Mouse (Mus musculus): ENCODE data around the gene Uqcc2. TPM values are rescaled to one million over a fixed set of nuclear protein-coding genes. Genes with fewer than 3 reads are reported as not detected.

Uqcc2 gene
- polyA plus RNA-seq, 1 experiment = 630 TPM

DNA sequence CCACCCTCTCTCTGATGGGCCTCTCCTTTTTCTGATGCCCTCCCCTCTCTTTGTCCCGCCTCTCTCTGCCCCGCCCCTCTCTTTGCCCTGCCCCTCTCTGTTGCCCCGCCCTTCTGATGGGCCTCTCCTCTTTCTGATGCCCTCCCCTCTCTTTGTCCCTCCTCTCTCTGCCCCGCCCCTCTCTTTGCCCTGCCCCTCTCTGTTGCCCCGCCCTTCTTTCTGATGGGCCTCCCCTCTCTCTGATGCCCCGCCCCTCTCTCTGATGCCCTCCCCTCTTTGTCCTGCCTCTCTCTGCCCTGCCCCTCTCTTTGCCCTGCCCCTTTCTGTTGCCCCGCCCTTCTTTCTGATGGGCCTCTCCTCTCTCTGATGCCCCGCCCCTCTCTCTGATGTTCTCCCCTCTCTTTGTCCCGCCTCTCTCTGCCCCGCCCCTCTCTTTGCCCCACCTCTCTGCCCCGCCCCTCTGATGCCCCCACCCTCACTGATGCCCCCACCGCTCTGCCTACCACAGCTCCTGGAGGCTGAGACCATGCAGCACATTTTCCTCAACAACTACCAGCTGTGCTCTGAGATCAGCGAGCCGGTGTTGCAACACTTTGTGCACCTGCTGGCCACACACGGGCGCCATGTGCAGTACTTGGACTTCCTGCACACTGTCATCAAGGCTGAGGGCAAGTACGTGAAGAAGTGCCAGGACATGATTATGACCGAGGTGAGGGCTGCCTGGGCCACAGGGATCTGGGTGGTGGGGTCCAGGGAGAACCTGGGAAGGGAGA, 27.8 kb downstream of the Uqcc2 start:
- no peaks in the 10 kb centered on the region for H3K79me3 ChIP-seq (ENCODE audit: low read depth)
- no peaks in the 10 kb centered on the region for H3K79me2 ChIP-seq (ENCODE audit: control insufficient read depth, insufficient read depth)
- H3K27me3 ChIP-seq (ENCODE audit: control insufficient read depth, insufficient read depth, insufficient read length) = no peaks in the 10 kb centered on the region
- H3K4me3 ChIP-seq (ENCODE audit: insufficient read depth, poor library complexity, severe bottlenecking) = no peak overlapping the region
- H3ac ChIP-seq (ENCODE audit: control insufficient read depth, insufficient read length, low read depth) = no peak overlapping the region
- no peak for TF ChIP-seq MYOD1 (IDR thresholded peaks at IDR 0.05; ENCODE audit: control insufficient read depth, insufficient read length, low read depth)
- TF ChIP-seq MAX (IDR thresholded peaks at IDR 0.05) = no peak
- TF ChIP-seq CEBPB (IDR thresholded peaks at IDR 0.05; ENCODE audit: low read depth) = peak; percentile 49
- peaks cover 31% of the 10 kb centered on the region for H3K36me3 ChIP-seq (ENCODE audit: control insufficient read depth, insufficient read depth)

DNA sequence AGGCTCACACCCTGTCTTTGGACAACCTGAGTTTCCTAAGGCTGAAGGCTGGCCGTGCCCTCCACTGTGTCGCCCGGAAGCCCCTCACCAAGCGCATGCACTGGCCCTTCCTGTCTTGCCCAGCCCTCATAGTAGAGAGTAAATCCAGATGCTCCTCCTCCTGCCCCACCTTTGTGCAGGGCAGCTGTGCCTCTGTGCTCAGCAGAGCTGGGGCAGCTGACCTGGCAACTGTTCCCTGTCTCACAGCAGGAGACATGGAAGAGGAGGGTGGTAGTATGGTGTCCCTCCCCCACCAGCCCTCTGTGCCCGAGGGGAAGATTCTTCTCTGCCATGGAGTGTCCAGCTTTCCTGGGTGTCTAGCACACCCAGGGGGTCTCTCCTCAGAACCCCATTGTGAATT, 32.0 kb downstream of the Uqcc2 start:
- no peak for TF ChIP-seq MYOD1 (IDR thresholded peaks at IDR 0.05; ENCODE audit: control insufficient read depth, insufficient read length, low read depth)
- TF ChIP-seq CEBPB (IDR thresholded peaks at IDR 0.05; ENCODE audit: low read depth) = no peak
- no peak for TF ChIP-seq CTCF (IDR thresholded peaks at IDR 0.05; ENCODE audit: control insufficient read depth, insufficient read depth, insufficient read length)
- TF ChIP-seq USF1 (IDR thresholded peaks at IDR 0.05; ENCODE audit: low read depth) = no peak
- no peak for TF ChIP-seq FOSL1 (IDR thresholded peaks at IDR 0.05; ENCODE audit: insufficient read depth, low read length, poor library complexity, severe bottlenecking)
- TF ChIP-seq MYOG (IDR thresholded peaks at IDR 0.05; ENCODE audit: control insufficient read depth, extremely low read depth, insufficient read length) = no peak
- TF ChIP-seq MAX (IDR thresholded peaks at IDR 0.05) = no peak
- Histone ChIP-seq H3K36me3 (ENCODE audit: control insufficient read depth, insufficient read depth) (peaks cover 35% of the 10 kb centered on the region), H3K79me3 (ENCODE audit: low read depth) (no peaks in the 10 kb centered on the region), H3K27me3 (ENCODE audit: control insufficient read depth, insufficient read depth, insufficient read length) (no peaks in the 10 kb centered on the region), H3K79me2 (ENCODE audit: control insufficient read depth, insufficient read depth) (no peaks in the 10 kb centered on the region), H3ac (ENCODE audit: control insufficient read depth, insufficient read length, low read depth) (no peak overlapping the region), H3K4me3 (ENCODE audit: insufficient read depth, poor library complexity, severe bottlenecking) (no peak overlapping the region)

DNA sequence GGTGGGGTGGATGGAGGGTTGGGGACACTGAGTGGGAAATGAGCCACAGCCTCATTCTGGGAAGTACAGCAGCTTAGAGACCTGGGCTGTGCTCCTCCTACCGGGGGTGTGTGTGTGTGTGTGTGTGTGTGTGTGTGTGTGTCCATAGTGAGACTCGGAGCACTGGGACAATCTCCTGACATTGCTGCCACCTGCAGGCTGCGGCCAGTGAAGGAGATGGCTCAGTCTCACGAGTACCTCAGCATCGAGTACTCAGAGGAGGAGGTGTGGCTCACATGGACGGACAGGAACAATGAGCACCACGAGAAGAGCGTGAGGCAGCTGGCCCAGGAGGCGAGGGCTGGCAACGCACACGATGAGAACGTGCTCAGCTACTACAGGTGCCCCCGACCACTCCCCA, 38.0 kb downstream of the Uqcc2 start:
- TF ChIP-seq FOSL1 (IDR thresholded peaks at IDR 0.05; ENCODE audit: insufficient read depth, low read length, poor library complexity, severe bottlenecking) (no peak), MAX (IDR thresholded peaks at IDR 0.05) (no peak), CEBPB (IDR thresholded peaks at IDR 0.05; ENCODE audit: low read depth) (no peak), MYOG (IDR thresholded peaks at IDR 0.05; ENCODE audit: control insufficient read depth, extremely low read depth, insufficient read length) (no peak), CTCF (IDR thresholded peaks at IDR 0.05; ENCODE audit: control insufficient read depth, insufficient read depth, insufficient read length) (no peak), USF1 (IDR thresholded peaks at IDR 0.05; ENCODE audit: low read depth) (no peak)
- Histone ChIP-seq H3K79me2 (ENCODE audit: control insufficient read depth, insufficient read depth) (no peaks in the 10 kb centered on the region), H3K27me3 (ENCODE audit: control insufficient read depth, insufficient read depth, insufficient read length) (no peaks in the 10 kb centered on the region), H3K4me3 (ENCODE audit: insufficient read depth, poor library complexity, severe bottlenecking) (no peak overlapping the region), H3K36me3 (ENCODE audit: control insufficient read depth, insufficient read depth) (peaks cover 28% of the 10 kb centered on the region), H3K79me3 (ENCODE audit: low read depth) (no peaks in the 10 kb centered on the region), H3ac (ENCODE audit: control insufficient read depth, insufficient read length, low read depth) (no peak overlapping the region)

DNA sequence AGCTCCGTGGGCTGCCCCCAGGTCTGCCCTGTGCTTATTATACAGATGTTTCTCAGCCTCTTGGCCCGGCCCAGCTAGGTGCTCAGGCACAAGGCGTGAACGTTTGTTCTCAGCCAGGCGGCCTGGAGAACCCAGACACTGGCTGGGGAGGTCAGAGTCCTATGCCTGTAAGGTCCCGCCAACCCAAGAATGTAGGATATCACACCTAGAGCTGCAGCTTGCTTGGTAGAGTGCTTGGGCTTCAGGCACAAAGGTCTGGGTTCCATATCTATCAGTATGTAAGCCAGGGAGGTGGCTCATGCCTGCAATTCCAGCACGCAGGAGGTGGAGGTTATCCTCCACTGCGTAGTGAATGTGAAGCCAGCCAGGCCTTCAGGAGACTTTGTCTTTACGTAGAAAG, 43.6 kb downstream of the Uqcc2 start:
- TF ChIP-seq FOSL1 (IDR thresholded peaks at IDR 0.05; ENCODE audit: insufficient read depth, low read length, poor library complexity, severe bottlenecking) = no peak
- no peak for TF ChIP-seq MAX (IDR thresholded peaks at IDR 0.05)
- TF ChIP-seq USF1 (IDR thresholded peaks at IDR 0.05; ENCODE audit: low read depth) = no peak
- no peak for TF ChIP-seq MYOD1 (IDR thresholded peaks at IDR 0.05; ENCODE audit: control insufficient read depth, insufficient read length, low read depth)
- no peak for TF ChIP-seq MYOG (IDR thresholded peaks at IDR 0.05; ENCODE audit: control insufficient read depth, extremely low read depth, insufficient read length)
- TF ChIP-seq CTCF (IDR thresholded peaks at IDR 0.05; ENCODE audit: control insufficient read depth, insufficient read depth, insufficient read length) = no peak
- no peak for TF ChIP-seq CEBPB (IDR thresholded peaks at IDR 0.05; ENCODE audit: low read depth)
- H3ac ChIP-seq (ENCODE audit: control insufficient read depth, insufficient read length, low read depth) = no peak overlapping the region
- no peaks in the 10 kb centered on the region for H3K27me3 ChIP-seq (ENCODE audit: control insufficient read depth, insufficient read depth, insufficient read length)
- H3K4me3 ChIP-seq (ENCODE audit: insufficient read depth, poor library complexity, severe bottlenecking) = no peak overlapping the region
- H3K79me2 ChIP-seq (ENCODE audit: control insufficient read depth, insufficient read depth) = peaks cover 13% of the 10 kb centered on the region
- H3K79me3 ChIP-seq (ENCODE audit: low read depth) = no peaks in the 10 kb centered on the region
- H3K36me3 ChIP-seq (ENCODE audit: control insufficient read depth, insufficient read depth) = peaks cover 18% of the 10 kb centered on the region

DNA sequence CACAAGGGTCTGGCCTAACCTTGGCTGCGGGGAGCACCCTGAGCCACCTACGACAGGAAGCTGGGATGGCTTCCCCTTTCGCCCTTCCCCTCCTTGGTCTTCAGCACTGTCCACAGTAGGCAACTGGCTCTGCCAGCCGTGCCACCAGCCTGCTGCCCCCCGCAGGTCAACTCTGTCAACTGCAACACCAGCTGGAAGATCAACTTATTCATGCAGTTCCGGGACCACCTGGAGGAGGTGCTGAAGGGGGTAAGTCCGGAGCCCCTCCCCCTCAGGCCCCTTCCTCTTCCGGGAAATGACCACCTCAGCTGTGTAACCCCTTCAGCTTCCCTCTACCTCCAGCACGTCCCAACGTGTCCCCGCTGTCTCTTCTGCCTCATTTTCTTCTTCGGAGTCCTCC, 46.3 kb downstream of the Uqcc2 start:
- Histone ChIP-seq H3K27me3 (ENCODE audit: control insufficient read depth, insufficient read depth, insufficient read length) (no peaks in the 10 kb centered on the region), H3ac (ENCODE audit: control insufficient read depth, insufficient read length, low read depth) (no peak overlapping the region), H3K79me3 (ENCODE audit: low read depth) (no peaks in the 10 kb centered on the region), H3K36me3 (ENCODE audit: control insufficient read depth, insufficient read depth) (peaks cover 14% of the 10 kb centered on the region), H3K4me3 (ENCODE audit: insufficient read depth, poor library complexity, severe bottlenecking) (no peak overlapping the region), H3K79me2 (ENCODE audit: control insufficient read depth, insufficient read depth) (peaks cover 21% of the 10 kb centered on the region)
- TF ChIP-seq CTCF (IDR thresholded peaks at IDR 0.05; ENCODE audit: control insufficient read depth, insufficient read depth, insufficient read length) = peak; percentile 56
- TF ChIP-seq FOSL1 (IDR thresholded peaks at IDR 0.05; ENCODE audit: insufficient read depth, low read length, poor library complexity, severe bottlenecking) = no peak

DNA sequence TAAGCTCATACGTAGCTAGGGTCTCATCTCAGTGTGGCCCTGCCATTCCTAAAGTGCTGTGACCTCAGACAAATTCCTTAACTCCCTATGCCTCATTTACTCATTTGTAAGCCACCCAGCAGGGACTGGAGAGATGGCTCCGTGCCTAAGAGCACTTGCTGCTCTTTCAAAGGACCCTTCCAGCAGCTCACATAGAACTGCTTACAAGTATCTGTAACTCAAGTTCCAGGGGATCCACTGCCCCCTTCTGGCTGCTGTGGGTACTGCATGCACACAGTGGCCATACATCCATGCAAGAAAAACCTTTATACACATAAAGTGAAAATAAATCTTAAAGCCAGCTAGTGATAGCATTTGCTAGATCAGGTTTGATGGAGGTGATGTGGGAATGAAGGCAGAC, 48.0 kb downstream of the Uqcc2 start:
- no peak overlapping the region for H3ac ChIP-seq (ENCODE audit: control insufficient read depth, insufficient read length, low read depth)
- H3K79me3 ChIP-seq (ENCODE audit: low read depth) = no peaks in the 10 kb centered on the region
- H3K27me3 ChIP-seq (ENCODE audit: control insufficient read depth, insufficient read depth, insufficient read length) = no peaks in the 10 kb centered on the region
- H3K36me3 ChIP-seq (ENCODE audit: control insufficient read depth, insufficient read depth) = peaks cover 4% of the 10 kb centered on the region
- TF ChIP-seq CTCF (IDR thresholded peaks at IDR 0.05; ENCODE audit: control insufficient read depth, insufficient read depth, insufficient read length) = peak; percentile 40
- no peak for TF ChIP-seq CEBPB (IDR thresholded peaks at IDR 0.05; ENCODE audit: low read depth)
- no peak for TF ChIP-seq MYOG (IDR thresholded peaks at IDR 0.05; ENCODE audit: control insufficient read depth, extremely low read depth, insufficient read length)
- no peak for TF ChIP-seq MAX (IDR thresholded peaks at IDR 0.05)
- H3K79me2 ChIP-seq (ENCODE audit: control insufficient read depth, insufficient read depth) = peaks cover 26% of the 10 kb centered on the region
- no peak overlapping the region for H3K4me3 ChIP-seq (ENCODE audit: insufficient read depth, poor library complexity, severe bottlenecking)

Data from C2C12 (cell line).